ENCODE assay signal across 8 mouse cellular contexts in the genomic region with DNA sequence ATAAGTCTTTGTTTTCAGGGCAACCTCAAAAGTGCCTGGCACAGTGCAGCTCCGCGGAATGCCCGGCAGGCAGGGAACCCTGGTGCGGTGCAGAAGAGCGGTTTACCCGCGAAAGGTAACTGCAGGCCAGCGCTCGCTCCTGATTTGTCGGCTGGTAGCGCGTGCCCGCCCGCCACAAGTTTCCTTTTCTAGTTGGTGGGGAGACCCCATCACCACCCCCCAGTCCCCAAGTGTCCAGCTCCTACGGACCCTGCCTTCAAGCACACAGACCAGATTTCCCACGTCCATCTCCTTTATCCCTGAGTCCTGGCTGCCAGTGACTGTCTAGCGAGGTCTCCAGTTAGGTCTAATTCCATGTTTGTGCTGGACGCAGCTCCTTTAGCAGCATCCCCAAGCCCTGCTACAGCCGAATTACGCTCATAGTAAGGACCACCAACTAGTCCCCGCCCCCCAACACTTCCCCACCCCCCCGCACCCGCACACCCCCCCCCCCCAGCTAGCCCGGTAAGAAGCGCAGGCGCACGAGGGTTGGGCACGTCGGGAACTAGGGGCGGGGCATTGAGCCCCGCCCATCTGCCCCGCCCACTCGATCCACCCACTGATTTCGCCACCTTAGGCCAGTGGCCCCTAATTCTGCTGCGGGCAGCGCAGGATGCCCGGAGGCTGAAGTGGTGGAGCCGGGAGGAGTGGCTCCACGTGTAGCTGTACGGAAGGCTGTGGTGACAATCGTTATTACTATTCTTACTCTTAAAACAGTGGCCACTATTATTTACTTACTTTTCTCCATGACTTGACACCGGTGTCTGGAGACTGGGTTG. TPM values are rescaled to one million over a fixed set of nuclear protein-coding genes. Genes with fewer than 3 reads are reported as not detected.
DNase-seq lines count a peak whose midpoint lies in the region; ATAC-seq and TF ChIP-seq lines count a peak whose summit lies in the region.

A gene (minus strand): TSS at position 381 of the 818 bp plus-strand sequence.
A gene (plus strand): TSS at position 601 of the 818 bp plus-strand sequence.

- H3K27me3 ChIP-seq in intestine, postnatal 0 days (replicated peaks; ENCODE audit: control insufficient read depth, insufficient read depth, low read length), result no peaks in the 10 kb centered on the region
- H3K27me3 ChIP-seq in limb, embryonic 10.5 days (ENCODE audit: low read depth, poor library complexity, severe bottlenecking), result no peaks in the 10 kb centered on the region; the same call in 1 of the 2 replicates
- peaks cover 5% of the 10 kb centered on the region; the same call in 1 of the 2 replicates for H3K27me3 ChIP-seq in midbrain, embryonic 12.5 days

- H3K4me2 ChIP-seq in intestine, postnatal 0 days (replicated peaks; ENCODE audit: low read depth), result peak within 1 kb of the TSS; percentile 95
- H3K4me2 ChIP-seq in midbrain, embryonic 12.5 days (replicated peaks), result peak within 1 kb of the TSS; percentile 87

- no peaks in the 10 kb centered on the region for H3K4me1 ChIP-seq in intestine, postnatal 0 days (replicated peaks; ENCODE audit: control insufficient read depth, insufficient read depth, low read length)
- peaks cover 10% of the 10 kb centered on the region; the same call in 1 of the 2 replicates for H3K4me1 ChIP-seq in limb, embryonic 10.5 days
- no peaks in the 10 kb centered on the region for H3K4me1 ChIP-seq in midbrain, embryonic 12.5 days

- H3K27ac ChIP-seq in intestine, postnatal 0 days (ENCODE audit: low read depth, low read length), result no peak within 1 kb of the TSS
- H3K27ac ChIP-seq in limb, embryonic 10.5 days, result peak within 1 kb of the TSS; percentile 85
- peak within 1 kb of the TSS; percentile 68 for H3K27ac ChIP-seq in midbrain, embryonic 12.5 days (replicated peaks)

- H3K9ac ChIP-seq in intestine, postnatal 0 days (ENCODE audit: low read depth, low read length), result peak within 1 kb of the TSS; percentile 31; the same call in 1 of the 2 replicates
- H3K9ac ChIP-seq in midbrain, embryonic 12.5 days (replicated peaks), result peak within 1 kb of the TSS; percentile 59

- DNase-seq in adrenal gland, postnatal 10 days, result peak; percentile 89
- peak; percentile 88 for DNase-seq in embryo, embryonic 9.5 days (ENCODE audit: extremely low spot score)
- DNase-seq in limb, embryonic 10.5 days (ENCODE audit: low spot score), result peak; percentile 92
- DNase-seq in skeletal muscle tissue, adult 2 months (ENCODE audit: low read depth, low spot score), result peak; percentile 48
- no peak for DNase-seq in adipocyte (ENCODE audit: low spot score)

- under 1% methylated on average over 42 of the region's 42 CpGs for WGBS in intestine, postnatal 0 days
- under 1% methylated on average over 42 of the region's 42 CpGs for WGBS in limb, embryonic 10.5 days
- under 1% methylated on average over 39 of the region's 42 CpGs for WGBS in midbrain, embryonic 12.5 days

- H3K9me3 ChIP-seq in intestine, postnatal 0 days (ENCODE audit: control insufficient read depth), result no peaks in the 10 kb centered on the region
- no peaks in the 10 kb centered on the region for H3K9me3 ChIP-seq in limb, embryonic 10.5 days (replicated peaks)
- no peaks in the 10 kb centered on the region for H3K9me3 ChIP-seq in midbrain, embryonic 12.5 days

- H3K36me3 ChIP-seq in intestine, postnatal 0 days (ENCODE audit: control insufficient read depth, insufficient read depth), result no peaks in the 10 kb centered on the region
- no peaks in the 10 kb centered on the region for H3K36me3 ChIP-seq in limb, embryonic 10.5 days
- H3K36me3 ChIP-seq in midbrain, embryonic 12.5 days, result no peaks in the 10 kb centered on the region

- no peak for TF ChIP-seq CTCF in intestine, postnatal 0 days (IDR thresholded peaks at IDR 0.05; ENCODE audit: low read depth)

- peak within 1 kb of the TSS; percentile 64 for H3K4me3 ChIP-seq in intestine, postnatal 0 days (ENCODE audit: low read depth, low read length)
- H3K4me3 ChIP-seq in limb, embryonic 10.5 days, result peak within 1 kb of the TSS; percentile 69
- H3K4me3 ChIP-seq in midbrain, embryonic 12.5 days, result peak within 1 kb of the TSS; percentile 63

- ATAC-seq in granulocyte monocyte progenitor cell, adult 5-6 weeks (replicated peaks; ENCODE audit: poor library complexity, severe bottlenecking), result peak; percentile 98
- peak; percentile 95 for ATAC-seq in intestine, postnatal 0 days
- ATAC-seq in midbrain, embryonic 12.5 days (ENCODE audit: low FRiP score, low read depth), result peak; percentile 93

RNA-seq across cellular contexts. Expression of the first gene that starts in this region (rescaled TPM):
- not detected for total RNA-seq in adrenal gland, postnatal 10 days (2021)
- total RNA-seq in granulocyte monocyte progenitor cell, adult 5-6 weeks (2014; fragmentation: Nextera tagmentation), result not detected in 2 replicates
- total RNA-seq in granulocyte monocyte progenitor cell, adult 5-6 weeks (2017), result not detected in 2 replicates
- polyA plus RNA-seq in intestine, postnatal 0 days (2015; fragmentation: Nextera tagmentation; extraction: Ambion mirVana), result not detected in 2 replicates
- 0.05 and 0.08 TPM in 2 replicates for polyA plus RNA-seq in limb, embryonic 10.5 days (2016; fragmentation: Nextera tagmentation; extraction: Ambion mirVana)
- polyA plus RNA-seq in midbrain, embryonic 12.5 days (2016; fragmentation: Nextera tagmentation; extraction: Ambion mirVana), result 0.14 and 0.15 TPM in 2 replicates

RNA-seq across cellular contexts. Expression of the second gene that starts in this region (rescaled TPM):
- 10 to 100 TPM; 24.7 to 28.1 TPM for total RNA-seq in adrenal gland, postnatal 10 days (2021)
- 450 and 461 TPM in 2 replicates for total RNA-seq in granulocyte monocyte progenitor cell, adult 5-6 weeks (2014; fragmentation: Nextera tagmentation)
- 316 and 346 TPM in 2 replicates for total RNA-seq in granulocyte monocyte progenitor cell, adult 5-6 weeks (2017)
- 59.3 and 67.6 TPM in 2 replicates for polyA plus RNA-seq in intestine, postnatal 0 days (2015; fragmentation: Nextera tagmentation; extraction: Ambion mirVana)
- 20.4 and 20.9 TPM in 2 replicates for polyA plus RNA-seq in limb, embryonic 10.5 days (2016; fragmentation: Nextera tagmentation; extraction: Ambion mirVana)
- polyA plus RNA-seq in midbrain, embryonic 12.5 days (2016; fragmentation: Nextera tagmentation; extraction: Ambion mirVana), result 22.6 and 23.6 TPM in 2 replicates

Comparison
In these comparisons a context has a peak if more than half of its experiments do, and no peak if none do; other contexts are left out.
1. RNA of the second gene that starts in this region (total RNA-seq): 316 to 461 TPM in granulocyte monocyte progenitor cell, adult 5-6 weeks; 24.7 to 28.1 TPM in adrenal gland, postnatal 10 days; every median in the first group is over 10 times any median in the second.
2. Peak in every context shown above with its lines, with median percentiles within 50 percentile points of each other: ATAC-seq and H3K4me3 ChIP-seq.